Mouse (Mus musculus) adrenal gland, postnatal 14 days (tissue): ENCODE measurements around the gene Lipt1. TPM values are rescaled to one million over a fixed set of nuclear protein-coding genes. Genes with fewer than 3 reads are reported as not detected.

Source experiments
- DNase-seq: peaks from one replicate; pipeline ENCODE4 v3.0.0; 2021; ENCODE audit warnings: mixed read lengths
- total RNA-seq: library from RNA; stranded (reverse); gene quantifications from 2 replicates; pipeline ENCODE4 v1.2.3, GENCODE M21; 2021

The Lipt1 gene
- total RNA-seq, 1 experiment from 2014 or later: 19.3 TPM

- no peak for DNase-seq
These were observed 28.3 kb downstream of the Lipt1 start for GRCm38 (mm10) chr1:37899816-37900215.

- no peak for DNase-seq
These were observed 28.8 kb downstream of the Lipt1 start for GRCm38 (mm10) chr1:37900288-37900687.

DNA sequence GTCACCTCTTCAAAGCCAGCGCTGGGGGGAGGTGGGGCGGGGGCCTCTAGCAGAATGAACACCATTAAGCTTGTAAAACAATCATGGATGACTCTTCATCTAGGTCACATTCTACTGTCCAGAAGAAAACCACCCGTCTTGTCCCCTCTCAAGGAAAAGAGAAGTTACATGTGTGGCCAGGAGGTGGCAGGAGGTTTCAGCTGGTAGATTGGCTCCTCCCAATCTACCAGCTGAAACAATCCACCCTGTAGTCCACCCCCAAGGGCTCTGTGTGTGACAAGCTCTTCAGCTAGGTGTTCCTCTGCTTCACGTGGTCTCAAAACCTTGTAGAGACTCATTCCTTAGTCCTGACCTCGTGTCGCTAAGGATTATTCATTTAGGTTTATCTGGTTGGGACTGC is 31.6 kb downstream of the Lipt1 start:
- DNase-seq: peak; percentile 72

GRCm38 (mm10) chr1:37912751-37913150 is 41.2 kb downstream of the Lipt1 start:
- DNase-seq: no peak

DNA sequence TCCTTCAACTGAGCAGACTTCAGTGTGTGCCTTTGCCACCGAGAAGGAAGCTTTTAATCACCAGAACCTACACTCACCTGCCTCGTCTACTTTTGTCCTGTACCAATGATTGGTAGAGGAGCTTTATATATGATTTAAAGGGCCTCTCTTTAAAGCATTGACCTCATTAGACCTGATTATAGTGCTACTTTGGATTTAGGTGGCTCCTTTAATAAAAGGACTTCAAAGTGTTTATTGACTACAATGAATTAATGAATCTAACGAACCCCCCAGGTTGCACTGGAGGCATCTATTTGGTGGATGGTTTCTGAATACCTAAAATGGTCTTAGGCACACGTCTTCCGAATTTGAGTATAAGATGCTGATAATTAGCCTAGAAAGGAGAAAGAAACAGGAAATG is 44.9 kb downstream of the Lipt1 start, which contains the start of gene Lyg2:
TSS of gene Lyg2 (minus strand) at position 101 of the 400 bp plus-strand sequence.
- DNase-seq: no peak

DNA sequence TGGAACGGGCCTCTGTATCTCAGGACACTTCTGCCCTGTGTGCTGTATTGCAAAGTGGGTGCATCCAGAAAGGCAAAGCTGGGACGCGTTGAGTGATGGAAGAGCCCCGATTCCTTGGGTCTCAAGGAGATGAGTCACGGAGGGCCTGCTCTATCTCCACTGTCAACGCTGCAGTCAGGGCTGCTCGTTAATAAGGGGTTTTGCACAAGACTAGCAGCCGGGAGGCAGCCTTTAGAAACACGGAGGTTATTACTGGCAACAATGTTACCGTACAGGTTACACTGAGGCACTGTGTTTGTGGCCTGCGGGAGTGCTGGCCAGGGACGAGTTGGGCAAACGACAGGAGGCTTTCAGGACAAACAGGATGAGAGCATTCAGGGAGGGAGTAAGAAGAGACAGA is 46.1 kb downstream of the Lipt1 start:
- DNase-seq: no peak

DNA sequence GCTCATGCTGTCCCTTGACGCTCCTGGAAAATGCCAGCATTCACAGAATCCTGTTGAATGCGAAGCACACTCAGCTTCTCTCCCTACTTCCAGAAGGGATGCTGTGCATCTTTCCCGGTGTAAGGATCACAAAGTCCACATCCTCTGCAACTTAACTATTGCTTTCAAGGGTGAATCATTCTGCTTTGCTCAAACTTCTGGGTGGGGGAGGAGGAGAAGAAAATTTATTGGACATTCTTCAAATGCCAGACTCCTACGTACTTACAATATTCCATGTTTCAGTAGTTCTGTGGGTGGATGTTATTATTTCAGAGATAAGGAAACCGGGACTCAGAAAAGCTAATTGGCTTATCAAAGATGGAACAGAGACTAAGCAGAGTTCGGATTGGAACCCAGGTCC is 46.6 kb downstream of the Lipt1 start:
- DNase-seq: no peak

GRCm38 (mm10) chr1:37922536-37922935 is 51.0 kb downstream of the Lipt1 start:
- DNase-seq: no peak

Other genes with a start within 250 kb of the Lipt1 start
- gene 2010300C02Rik, start 151.7 kb upstream of the Lipt1 start, total RNA-seq: 3.1 and 3.2 TPM in 2 replicates
- gene Tsga10, start 5.3 kb upstream of the Lipt1 start, total RNA-seq: 4.6 and 5.2 TPM in 2 replicates
- gene Mitd1, start 18.7 kb downstream of the Lipt1 start, total RNA-seq: 13.1 and 17.5 TPM in 2 replicates
- 308 and 342 TPM in 2 replicates for gene Mrpl30, start 18.7 kb downstream of the Lipt1 start, total RNA-seq
- gene Lyg2, start 44.8 kb downstream of the Lipt1 start, total RNA-seq: not detected in 2 replicates
- gene Lyg1, start 86.0 kb downstream of the Lipt1 start, total RNA-seq: not detected in 2 replicates
- gene Txndc9, start 126.2 kb downstream of the Lipt1 start, total RNA-seq: 68.2 and 69.0 TPM in 2 replicates
- 45.0 and 48.2 TPM in 2 replicates for gene Eif5b, start 126.3 kb downstream of the Lipt1 start, total RNA-seq